Mouse (Mus musculus) stomach, postnatal 0 days (tissue): ENCODE results near the gene Lrrc9. TPM values are rescaled to one million over a fixed set of nuclear protein-coding genes. Genes with fewer than 3 reads are reported as not detected.

ENCODE experiments used
- ATAC-seq: fragments of 200-750 bp; cut with Nextera tagmentation; 2 replicates; pipeline ENCODE4 v1.8.0; 2017; ENCODE audit not compliant: low FRiP score, low TSS enrichment
- DNase-seq: peaks from one replicate; pipeline ENCODE4 v3.0.0-alpha.2; 2016; ENCODE audit warnings: low spot score
- H3K27ac ChIP-seq: fragments of 300-500 bp; sonication (generic); replicated peaks from 2 replicates; pipeline ENCODE4 v1.5.1; 2014; ENCODE audit warnings: mild to moderate bottlenecking, control low read depth
- H3K27me3 ChIP-seq: fragments of 300-500 bp; sonication (generic); 2 replicates; pipeline ENCODE4 v1.6.1; 2014; ENCODE audit warnings: low read length; ENCODE audit not compliant: control insufficient read depth, insufficient read depth
- H3K36me3 ChIP-seq: fragments of 300-500 bp; sonication (generic); 2 replicates; pipeline ENCODE4 v1.6.1; 2014; ENCODE audit warnings: low read length, mixed read lengths; ENCODE audit not compliant: control insufficient read depth, insufficient read depth
- H3K4me1 ChIP-seq: fragments of 300-500 bp; sonication (generic); replicated peaks from 2 replicates; pipeline ENCODE4 v1.6.1; 2014; ENCODE audit warnings: antibody characterized with exemption; ENCODE audit not compliant: control insufficient read depth, insufficient read depth
- H3K4me2 ChIP-seq: fragments of 300-500 bp; sonication (generic); replicated peaks from 2 replicates; pipeline ENCODE4 v1.6.1; 2014; ENCODE audit warnings: low read depth, mild to moderate bottlenecking, control low read depth, moderate library complexity
- H3K4me3 ChIP-seq: fragments of 300-500 bp; sonication (generic); 2 replicates; pipeline ENCODE4 v1.5.1; 2014; ENCODE audit warnings: low read depth, low read length, control low read depth
- H3K9ac ChIP-seq: fragments of 300-500 bp; sonication (generic); 2 replicates; pipeline ENCODE4 v1.6.1; 2014; ENCODE audit warnings: mild to moderate bottlenecking, low read length, control low read depth, mixed read lengths
- H3K9me3 ChIP-seq: fragments of 300-500 bp; sonication (generic); 2 replicates; pipeline ENCODE4 v1.6.1; 2016; ENCODE audit warnings: low read length; ENCODE audit not compliant: control insufficient read depth
- CTCF ChIP-seq: IDR thresholded peaks from 2 replicates; pipeline ENCODE4 v1.5.1; 2016; ENCODE audit warnings: antibody characterized with exemption, low read depth, mild to moderate bottlenecking, moderate library complexity
- EP300 ChIP-seq: optimal IDR thresholded peaks from 2 replicates; pipeline ENCODE3; 2016; ENCODE audit warnings: antibody characterized with exemption
- whole genome bisulfite sequencing: fragments of 180-500 bp; shearing (Covaris S2); extraction: QIAGEN DNeasy Blood & Tissue Kit; methylation state at CpG from one replicate; pipeline ENCODE4 v1.1.7; 2014; 5-methylcytosine and 5-hydroxymethylcytosine counted together
- polyA plus RNA-seq: library from polyadenylated mRNA; unstranded; fragments of >200 nt; fragmentation: Nextera tagmentation; extraction: Ambion mirVana; gene quantifications from 2 replicates; pipeline ENCODE4 v1.2.1, GENCODE M21; 2015

Lrrc9 gene
- polyA plus RNA-seq, 1 experiment from 2014 or later = 0.04 TPM

DNA sequence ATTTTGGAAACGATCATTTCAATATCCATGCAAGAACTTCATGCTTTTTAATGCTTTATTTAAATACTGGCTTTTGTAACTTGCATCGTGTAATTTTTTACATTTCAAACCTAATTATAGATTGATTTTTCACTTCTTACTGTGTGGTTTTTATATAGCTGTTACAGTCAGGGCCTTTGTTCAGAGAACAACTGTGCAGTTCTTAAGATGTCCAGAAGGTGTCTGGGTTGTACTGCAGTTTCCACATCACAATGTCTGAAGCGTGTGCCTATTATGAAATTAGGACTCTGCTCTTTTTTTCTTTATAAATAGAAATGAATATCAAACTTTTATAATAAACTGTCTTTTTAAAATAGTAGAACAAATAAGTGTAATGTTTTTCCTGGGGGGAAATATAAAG is 73.8 kb downstream of the Lrrc9 start:
- Histone ChIP-seq H3K4me2 (no peak overlapping the region), H3K9me3 (no peaks in the 10 kb centered on the region), H3K4me3 (no peak overlapping the region), H3K36me3 (no peaks in the 10 kb centered on the region), H3K27ac (no peak overlapping the region), H3K4me1 (no peaks in the 10 kb centered on the region), H3K9ac (no peak overlapping the region), H3K27me3 (no peaks in the 10 kb centered on the region)
- TF ChIP-seq CTCF = peak; percentile 78
- no peak for TF ChIP-seq EP300
- DNase-seq = no peak
- WGBS = 54% methylated on average over 3 of the region's 3 CpGs
- no peak for ATAC-seq

- no peak overlapping the region for H3K27ac ChIP-seq
- no peak for TF ChIP-seq EP300
- no peak for TF ChIP-seq CTCF
- no peak overlapping the region for H3K9ac ChIP-seq
- 88% methylated on average over 12 of the region's 12 CpGs for WGBS
- no peaks in the 10 kb centered on the region for H3K4me1 ChIP-seq
- no peaks in the 10 kb centered on the region for H3K27me3 ChIP-seq
- H3K9me3 ChIP-seq = no peaks in the 10 kb centered on the region
- DNase-seq (no peak), ATAC-seq (no peak)
- no peak overlapping the region for H3K4me2 ChIP-seq
- no peaks in the 10 kb centered on the region for H3K36me3 ChIP-seq
- H3K4me3 ChIP-seq = no peak overlapping the region
These were observed 76.6 kb downstream of the Lrrc9 start for GRCm38 (mm10) chr12:72518114-72518728.

- TF ChIP-seq CTCF (0 out of 2 replicates have a peak, but pooled peaks have one; percentile 1), EP300 (no peak)
- Histone ChIP-seq H3K36me3 (no peaks in the 10 kb centered on the region), H3K4me2 (no peak overlapping the region), H3K4me1 (no peaks in the 10 kb centered on the region), H3K9ac (no peak overlapping the region), H3K9me3 (no peaks in the 10 kb centered on the region), H3K27ac (no peak overlapping the region), H3K4me3 (no peak overlapping the region), H3K27me3 (no peaks in the 10 kb centered on the region)
- DNase-seq (no peak), ATAC-seq (no peak)
- 47% methylated on average over 9 of the region's 9 CpGs for WGBS
These were observed 77.7 kb downstream of the Lrrc9 start for GRCm38 (mm10) chr12:72519352-72519751.

- TF ChIP-seq EP300 (no peak), CTCF (no peak)
- 28% methylated on average over 5 of the region's 5 CpGs for WGBS
These were observed 78.2 kb downstream of the Lrrc9 start for GRCm38 (mm10) chr12:72519855-72520254.

DNA sequence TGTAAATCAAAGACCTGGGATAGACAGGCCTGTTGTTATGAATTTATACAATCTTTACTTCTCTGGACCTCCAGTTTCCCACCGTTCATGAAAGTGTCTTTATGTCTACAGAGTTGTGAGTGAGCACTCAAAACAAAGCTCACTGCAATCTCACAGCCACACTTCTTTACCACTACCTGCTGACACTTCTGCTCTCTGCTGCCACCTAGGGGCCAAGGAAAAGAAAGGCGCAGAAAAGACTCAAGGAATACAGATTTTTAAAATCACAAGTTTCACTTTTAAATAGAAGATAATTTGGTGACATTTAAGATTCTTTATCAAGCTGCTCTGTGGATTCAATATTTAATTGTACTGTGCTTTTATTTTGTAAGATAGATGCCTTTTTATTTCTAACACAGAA is 79.0 kb downstream of the Lrrc9 start:
- TF ChIP-seq EP300 (no peak), CTCF (peak; percentile 94)
- no peak overlapping the region for H3K4me3 ChIP-seq
- WGBS = 0% methylated on average over 2 of the region's 2 CpGs
- no peak overlapping the region for H3K4me2 ChIP-seq
- H3K4me1 ChIP-seq = no peaks in the 10 kb centered on the region
- H3K36me3 ChIP-seq = no peaks in the 10 kb centered on the region
- H3K27ac ChIP-seq = no peak overlapping the region
- H3K9ac ChIP-seq = no peak overlapping the region
- ATAC-seq (no peak), DNase-seq (peak; percentile 80)
- no peaks in the 10 kb centered on the region for H3K27me3 ChIP-seq
- no peaks in the 10 kb centered on the region for H3K9me3 ChIP-seq

More at GRCm38 (mm10) chr12:72519855-72520254, 78.2 kb downstream of the Lrrc9 start:
- Histone ChIP-seq H3K9me3 (no peaks in the 10 kb centered on the region), H3K4me2 (no peak overlapping the region), H3K27me3 (no peaks in the 10 kb centered on the region), H3K4me1 (no peaks in the 10 kb centered on the region), H3K36me3 (no peaks in the 10 kb centered on the region), H3K4me3 (no peak overlapping the region), H3K27ac (no peak overlapping the region), H3K9ac (no peak overlapping the region)
- peak; percentile 29 for DNase-seq
- ATAC-seq = peak; percentile 86

DNA sequence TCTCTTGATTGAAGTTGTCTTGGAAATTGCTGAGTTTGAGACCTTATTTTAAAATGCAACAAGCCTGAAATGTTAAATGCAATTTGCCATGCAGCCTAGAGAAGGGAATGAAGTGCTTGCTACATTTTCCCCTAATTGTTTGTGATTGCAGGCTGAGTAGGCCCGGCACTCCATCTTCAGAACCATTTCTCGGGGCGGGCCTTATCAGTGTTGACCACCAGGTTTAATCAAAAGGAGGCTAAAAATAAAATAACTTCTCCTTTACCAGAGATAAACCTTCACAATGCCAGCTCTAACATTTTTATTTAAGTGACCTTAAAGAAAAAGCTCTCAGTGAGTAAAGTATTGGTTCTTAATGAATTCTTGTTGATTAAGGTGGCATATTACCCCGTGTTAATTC is 83.9 kb downstream of the Lrrc9 start:
- Histone ChIP-seq H3K4me3 (no peak overlapping the region), H3K9ac (no peak overlapping the region), H3K4me1 (no peaks in the 10 kb centered on the region), H3K36me3 (no peaks in the 10 kb centered on the region), H3K27me3 (no peaks in the 10 kb centered on the region), H3K9me3 (no peaks in the 10 kb centered on the region), H3K4me2 (no peak overlapping the region), H3K27ac (no peak overlapping the region)
- WGBS = 56% methylated on average over 4 of the region's 4 CpGs
- DNase-seq = no peak
- ATAC-seq = no peak
- TF ChIP-seq CTCF = no peak
- no peak for TF ChIP-seq EP300
